Mouse (Mus musculus): ENCODE measurements around the gene Med1. TPM values are rescaled to one million over a fixed set of nuclear protein-coding genes. Genes with fewer than 3 reads are reported as not detected.
A peak's percentile ranks its signal among the peaks of the same experiment; 100 is the strongest.
"Not testable (repeated sequence)": the region's sequence is repeated elsewhere in the genome, so short reads cannot be mapped to it uniquely, and the experiment has no call there.

The Med1 gene
- polyA plus RNA-seq, 1 experiment from 2014 or later, result 60.1 TPM

GRCm38 (mm10) chr11:98201791-98202640, 8.9 kb upstream of the Med1 start:
- Histone ChIP-seq H3K4me3 (peak overlapping the region; percentile 90), H3K27ac (replicated peaks) (peak overlapping the region; percentile 100), H3K4me2 (peak overlapping the region; percentile 64), H3K4me1 (replicated peaks) (peaks cover 27% of the 10 kb centered on the region), H3K36me3 (no peaks in the 10 kb centered on the region), H3K9me3 (no peaks in the 10 kb centered on the region), H3K27me3 (peaks cover 2% of the 10 kb centered on the region; the same call in 1 of the 2 replicates), H3K9ac (peak overlapping the region; percentile 99)
- peak; percentile 34; the same call in 1 of the 2 replicates for ATAC-seq (ENCODE audit: low read depth)
- 2% methylated on average over 27 of the region's 27 CpGs for WGBS

- Histone ChIP-seq H3K4me2 (no peak overlapping the region), H3K36me3 (peaks cover 40% of the 10 kb centered on the region), H3K9ac (no peak overlapping the region), H3K27ac (replicated peaks) (no peak overlapping the region), H3K4me1 (replicated peaks) (peaks cover 20% of the 10 kb centered on the region), H3K9me3 (no peaks in the 10 kb centered on the region), H3K4me3 (no peak overlapping the region), H3K27me3 (no peaks in the 10 kb centered on the region)
- WGBS, result 92% methylated on average over 5 of the region's 5 CpGs
- ATAC-seq (ENCODE audit: low read depth), result no peak
Observed at GRCm38 (mm10) chr11:98190820-98191219, 2.3 kb downstream of the Med1 start.

- Histone ChIP-seq H3K9ac (no peak overlapping the region), H3K4me3 (no peak overlapping the region), H3K36me3 (peaks cover 67% of the 10 kb centered on the region), H3K27me3 (no peaks in the 10 kb centered on the region), H3K4me2 (no peak overlapping the region), H3K9me3 (no peaks in the 10 kb centered on the region), H3K4me1 (replicated peaks) (peaks cover 16% of the 10 kb centered on the region), H3K27ac (replicated peaks) (no peak overlapping the region)
- 93% methylated on average over 9 of the region's 9 CpGs for WGBS
- no peak for ATAC-seq (ENCODE audit: low read depth)
Observed at GRCm38 (mm10) chr11:98187640-98188395, 5.3 kb downstream of the Med1 start.

- 91% methylated on average over 3 of the region's 3 CpGs for WGBS
- H3K4me2 ChIP-seq; ATAC-seq (ENCODE audit: low read depth); H3K4me1 ChIP-seq (replicated peaks); H3K4me3 ChIP-seq; H3K27me3 ChIP-seq; H3K27ac ChIP-seq (replicated peaks); H3K9me3 ChIP-seq; H3K9ac ChIP-seq: not testable (repeated sequence)
- H3K36me3 ChIP-seq, result peaks cover 87% of the 10 kb centered on the region
Observed at GRCm38 (mm10) chr11:98182149-98182548, 10.9 kb downstream of the Med1 start.

- H3K4me3 ChIP-seq, result no peak overlapping the region
- peaks cover 84% of the 10 kb centered on the region for H3K36me3 ChIP-seq
- H3K4me1 ChIP-seq (replicated peaks), result no peaks in the 10 kb centered on the region
- H3K9me3 ChIP-seq, result no peaks in the 10 kb centered on the region
- 95% methylated on average over 1 of the region's 1 CpGs for WGBS
- H3K9ac ChIP-seq, result no peak overlapping the region
- H3K27ac ChIP-seq (replicated peaks), result no peak overlapping the region
- no peak for ATAC-seq (ENCODE audit: low read depth)
- no peaks in the 10 kb centered on the region for H3K27me3 ChIP-seq
- no peak overlapping the region for H3K4me2 ChIP-seq
Observed at GRCm38 (mm10) chr11:98168400-98168799, 24.7 kb downstream of the Med1 start.

GRCm38 (mm10) chr11:98155094-98155493, 38.0 kb downstream of the Med1 start:
- ATAC-seq (ENCODE audit: low read depth), result no peak
- Histone ChIP-seq H3K36me3 (peaks cover 66% of the 10 kb centered on the region), H3K4me3 (no peak overlapping the region), H3K9me3 (no peaks in the 10 kb centered on the region), H3K9ac (no peak overlapping the region), H3K27ac (replicated peaks) (no peak overlapping the region), H3K27me3 (no peaks in the 10 kb centered on the region), H3K4me1 (replicated peaks) (no peaks in the 10 kb centered on the region), H3K4me2 (no peak overlapping the region)
- WGBS, result 84% methylated on average over 6 of the region's 6 CpGs

GRCm38 (mm10) chr11:98150625-98151156, 42.4 kb downstream of the Med1 start:
- Histone ChIP-seq H3K9me3 (no peaks in the 10 kb centered on the region), H3K27me3 (no peaks in the 10 kb centered on the region), H3K36me3 (peaks cover 25% of the 10 kb centered on the region), H3K4me1 (replicated peaks) (peaks cover 31% of the 10 kb centered on the region), H3K4me3 (peak overlapping the region; percentile 98), H3K27ac (replicated peaks) (no peak overlapping the region), H3K9ac (no peak overlapping the region), H3K4me2 (peak overlapping the region; percentile 95)
- WGBS, result 10% methylated on average over 10 of the region's 10 CpGs
- ATAC-seq (ENCODE audit: low read depth), result no peak

- peak; percentile 89 for ATAC-seq (ENCODE audit: low read depth)
- peaks cover 18% of the 10 kb centered on the region for H3K36me3 ChIP-seq
- H3K27me3 ChIP-seq, result no peaks in the 10 kb centered on the region
- H3K9me3 ChIP-seq, result no peaks in the 10 kb centered on the region
- H3K4me1 ChIP-seq (replicated peaks), result peaks cover 36% of the 10 kb centered on the region
- under 1% methylated on average over 49 of the region's 65 CpGs for WGBS
- H3K4me2 ChIP-seq, result peak within 1 kb of the TSS; percentile 95
- H3K4me3 ChIP-seq, result peak within 1 kb of the TSS; percentile 98
- H3K27ac ChIP-seq (replicated peaks), result peak within 1 kb of the TSS; percentile 98
- H3K9ac ChIP-seq, result peak within 1 kb of the TSS; percentile 95
Observed at GRCm38 (mm10) chr11:98149786-98150624, 43.1 kb downstream of the Med1 start, which contains the start of gene Fbxl20. Gene Fbxl20 (minus strand): TSS chr11:98150403.

GRCm38 (mm10) chr11:98149304-98149750, 43.8 kb downstream of the Med1 start:
- ATAC-seq (ENCODE audit: low read depth), result peak; percentile 92
- peaks cover 36% of the 10 kb centered on the region for H3K4me1 ChIP-seq (replicated peaks)
- H3K36me3 ChIP-seq, result peaks cover 11% of the 10 kb centered on the region
- no peaks in the 10 kb centered on the region for H3K27me3 ChIP-seq
- WGBS, result under 1% methylated on average over 51 of the region's 57 CpGs
- H3K27ac ChIP-seq (replicated peaks), result peak overlapping the region; percentile 98
- peak overlapping the region; percentile 98 for H3K4me3 ChIP-seq
- H3K9me3 ChIP-seq, result no peaks in the 10 kb centered on the region
- peak overlapping the region; percentile 95 for H3K9ac ChIP-seq
- peak overlapping the region; percentile 95 for H3K4me2 ChIP-seq

GRCm38 (mm10) chr11:98148551-98149301, 44.4 kb downstream of the Med1 start:
- peak overlapping the region; percentile 95 for H3K9ac ChIP-seq
- H3K4me2 ChIP-seq, result peak overlapping the region; percentile 95
- no peaks in the 10 kb centered on the region for H3K9me3 ChIP-seq
- H3K4me3 ChIP-seq, result peak overlapping the region; percentile 98
- 3% methylated on average over 40 of the region's 45 CpGs for WGBS
- no peaks in the 10 kb centered on the region for H3K27me3 ChIP-seq
- peaks cover 36% of the 10 kb centered on the region for H3K4me1 ChIP-seq (replicated peaks)
- peak; percentile 30; the same call in 1 of the 2 replicates for ATAC-seq (ENCODE audit: low read depth)
- H3K27ac ChIP-seq (replicated peaks), result peak overlapping the region; percentile 98
- peaks cover 6% of the 10 kb centered on the region; the same call in 1 of the 2 replicates for H3K36me3 ChIP-seq

GRCm38 (mm10) chr11:98145856-98146255, 47.2 kb downstream of the Med1 start:
- H3K36me3 ChIP-seq, result no peaks in the 10 kb centered on the region
- no peak for ATAC-seq (ENCODE audit: low read depth)
- no peak overlapping the region for H3K9ac ChIP-seq
- H3K4me1 ChIP-seq (replicated peaks), result peaks cover 36% of the 10 kb centered on the region
- H3K27ac ChIP-seq (replicated peaks), result no peak overlapping the region
- no peak overlapping the region for H3K4me2 ChIP-seq
- H3K4me3 ChIP-seq, result no peak overlapping the region
- no peaks in the 10 kb centered on the region for H3K27me3 ChIP-seq
- 87% methylated on average over 7 of the region's 7 CpGs for WGBS
- no peaks in the 10 kb centered on the region for H3K9me3 ChIP-seq
